ENCODE assay signal across 9 mouse cellular contexts in the genomic region with DNA sequence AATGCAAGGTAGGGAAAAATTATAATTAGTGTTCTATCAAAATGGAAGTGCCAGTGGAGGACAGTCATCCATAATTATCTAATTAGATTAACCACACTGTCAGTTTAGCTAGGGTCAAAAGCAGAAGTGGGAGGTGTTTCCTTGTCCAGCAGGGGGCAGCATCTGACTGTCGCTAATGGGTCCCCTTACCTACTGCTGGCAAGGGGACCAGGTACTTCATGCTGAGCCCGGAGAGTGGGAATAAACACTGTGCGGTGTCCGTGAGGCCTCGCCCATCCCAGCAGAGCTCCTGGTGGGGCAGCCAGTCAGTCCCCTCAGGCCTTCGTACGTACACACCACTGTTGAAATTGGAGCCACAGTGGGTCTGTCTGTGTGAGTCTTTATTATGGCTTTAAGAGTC.
A peak's percentile ranks its signal among the peaks of the same experiment; 100 is the strongest.
DNase-seq lines count a peak whose midpoint lies in the region; ATAC-seq and TF ChIP-seq lines count a peak whose summit lies in the region.
"Had no signal": no experiment of that assay in that cellular context is flagged by ENCODE, and none has a peak within 500 bp of the region (broad histone marks: within the 10 kb centered on the region; RNA-seq: fewer than 3 reads in every experiment).

No protein-coding gene starts in this region.

- TF ChIP-seq CTCF in lung, adult 2 months (IDR thresholded peaks at IDR 0.05; ENCODE audit: insufficient read depth, low read length), result peak; percentile 85
- 0 out of 2 replicates have a peak, but pooled peaks have one; percentile 43 for TF ChIP-seq CTCF in olfactory bulb, adult 2 months (IDR thresholded peaks at IDR 0.05; ENCODE audit: insufficient read depth, low read depth, low read length)

- DNase-seq in adipocyte (ENCODE audit: low spot score), result peak; percentile 71
- peak; percentile 87 for DNase-seq in embryo, embryonic 10 days (ENCODE audit: low spot score)
- peak; percentile 5 to 25 for DNase-seq in heart, adult 9 months (ENCODE audit: low spot score in 2 of 2)
- peak; percentile 60 for DNase-seq in lung, adult 2 months
- peak; percentile 81 for DNase-seq in thymus, postnatal 14 days

- no peaks in the 10 kb centered on the region for H3K4me1 ChIP-seq in kidney, embryonic 16.5 days (ENCODE audit: insufficient read depth, low read length)
- no peaks in the 10 kb centered on the region for H3K4me1 ChIP-seq in lung, adult 2 months (ENCODE audit: control insufficient read depth, insufficient read depth, low read length)
- H3K4me1 ChIP-seq in olfactory bulb, adult 2 months (ENCODE audit: control insufficient read depth, insufficient read depth, low read length), result no peaks in the 10 kb centered on the region

- TF ChIP-seq POLR2A in lung, adult 2 months (IDR thresholded peaks at IDR 0.05; ENCODE audit: borderline replicate concordance, extremely low read depth, low read depth, low read length), result no peak
- TF ChIP-seq POLR2A in olfactory bulb, adult 2 months (IDR thresholded peaks at IDR 0.05; ENCODE audit: insufficient read depth, low read depth, low read length), result no peak

- H3K36me3 ChIP-seq in kidney, embryonic 16.5 days (ENCODE audit: insufficient read depth, low read length), result no peaks in the 10 kb centered on the region

- H3K9me3 ChIP-seq in kidney, embryonic 16.5 days (ENCODE audit: low read length), result no peaks in the 10 kb centered on the region
- H3K9me3 ChIP-seq: limb, embryonic 13.5 days had no signal

- no peak overlapping the region for H3K9ac ChIP-seq in kidney, embryonic 16.5 days (replicated peaks; ENCODE audit: low read length)
- H3K9ac ChIP-seq: limb, embryonic 13.5 days had no signal

- peak; percentile 82 for ATAC-seq in CD4-positive, CD25-positive, alpha-beta regulatory T cell, adult 4 months
- peak; percentile 84 for ATAC-seq in kidney, embryonic 16.5 days (ENCODE audit: low FRiP score, low TSS enrichment)

- H3K4me2 ChIP-seq in kidney, embryonic 16.5 days (replicated peaks; ENCODE audit: low read depth, low read length), result no peak overlapping the region
- H3K4me2 ChIP-seq: limb, embryonic 13.5 days had no signal

- no peaks in the 10 kb centered on the region for H3K27me3 ChIP-seq in kidney, embryonic 16.5 days (ENCODE audit: insufficient read depth, low read length)
- H3K27me3 ChIP-seq: limb, embryonic 13.5 days had no signal

- H3K4me3 ChIP-seq in kidney, embryonic 16.5 days (ENCODE audit: low read length), result no peak overlapping the region
- H3K4me3 ChIP-seq in lung, adult 2 months (replicated peaks; ENCODE audit: extremely low read depth, low read depth, low read length), result no peak overlapping the region
- H3K4me3 ChIP-seq in olfactory bulb, adult 2 months (ENCODE audit: insufficient read depth, low read depth, low read length), result no peak overlapping the region
- H3K4me3 ChIP-seq: limb, embryonic 13.5 days had no signal

- 14% methylated on average over 7 of the region's 7 CpGs for WGBS in kidney, embryonic 16.5 days
- 32% methylated on average over 7 of the region's 7 CpGs for WGBS in lung, adult 2 months
- WGBS in olfactory bulb, adult 2 months, result 42% methylated on average over 7 of the region's 7 CpGs

- no peak overlapping the region for H3K27ac ChIP-seq in kidney, embryonic 16.5 days (ENCODE audit: low read length)
- H3K27ac ChIP-seq in olfactory bulb, adult 2 months (ENCODE audit: insufficient read depth, low read depth, low read length), result no peak overlapping the region
- H3K27ac ChIP-seq: limb, embryonic 13.5 days had no signal

Comparison
In these comparisons a context has a peak if more than half of its experiments do, and no peak if none do; other contexts are left out.
1. DNase-seq: peak in every context shown above with its lines; median percentile 87 in embryo, embryonic 10 days; 81 in thymus, postnatal 14 days; 71 in adipocyte; 60 in lung, adult 2 months; 15 in heart, adult 9 months.